Mouse (Mus musculus) 416B (cell line): ENCODE measurements at regions not wholly inside any gene's neighbourhood (a gene's known extent, or its start where the extent isn't known, plus 50 kb on each side); places are given as distances from the start of the nearest gene placed in this dataset.
A peak's percentile ranks its signal among the peaks of the same experiment; 100 is the strongest.

Source experiments
- DNase-seq: peaks from one replicate; pipeline ENCODE4 v3.0.0; 2011; ENCODE audit warnings: low read depth

- no peak for DNase-seq
These were observed 254.2 kb upstream of the Eif4g2 start for GRCm38 (mm10) chr7:111337053-111337452.

DNA sequence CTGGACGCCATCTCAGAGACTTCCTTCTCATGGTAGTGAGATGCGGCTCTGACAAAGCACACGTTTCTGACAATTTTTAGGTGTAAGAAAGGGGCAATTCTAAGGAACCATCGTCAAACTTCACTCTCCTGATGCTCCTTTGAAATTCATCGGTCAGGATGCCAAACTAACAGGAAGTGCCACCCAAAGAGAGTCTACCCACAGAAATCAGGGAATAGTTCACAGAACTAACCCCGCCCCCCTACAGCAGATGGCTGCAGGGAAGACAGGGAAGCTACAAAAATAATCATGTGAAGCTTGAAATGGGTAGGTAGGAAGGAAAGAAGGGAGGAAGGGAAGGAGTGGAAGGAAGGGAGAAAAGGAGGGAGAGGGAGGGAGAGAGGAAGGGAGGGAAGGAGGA, 240.1 kb upstream of the Eif4g2 start:
- no peak for DNase-seq

DNA sequence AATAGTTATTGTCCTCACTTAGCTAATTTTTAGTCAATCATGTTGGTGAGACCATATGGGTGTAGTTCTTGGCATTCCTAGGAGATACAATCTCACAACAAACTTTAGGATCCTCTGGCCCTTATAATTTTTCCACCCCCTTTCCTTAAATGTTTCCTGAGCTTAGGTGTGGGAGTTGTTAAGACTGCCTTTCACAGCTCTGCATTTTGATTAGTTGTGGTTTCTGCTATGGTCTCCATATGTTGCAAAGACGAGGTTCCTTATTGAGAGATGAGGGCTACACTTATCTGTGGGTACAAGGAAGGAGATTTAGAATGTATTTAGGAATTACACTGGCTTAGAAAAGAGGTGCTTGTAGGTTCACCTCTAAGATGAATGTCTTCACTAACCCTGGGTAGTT, 237.1 kb upstream of the Eif4g2 start:
- no peak for DNase-seq

GRCm38 (mm10) chr7:111316479-111316990, 233.7 kb upstream of the Eif4g2 start:
- no peak for DNase-seq

- DNase-seq: no peak
These were observed 231.1 kb upstream of the Eif4g2 start for GRCm38 (mm10) chr7:111313921-111314320.

- peak; percentile 15 for DNase-seq
These were observed 222.4 kb upstream of the Eif4g2 start for GRCm38 (mm10) chr7:111305196-111305595.

DNA sequence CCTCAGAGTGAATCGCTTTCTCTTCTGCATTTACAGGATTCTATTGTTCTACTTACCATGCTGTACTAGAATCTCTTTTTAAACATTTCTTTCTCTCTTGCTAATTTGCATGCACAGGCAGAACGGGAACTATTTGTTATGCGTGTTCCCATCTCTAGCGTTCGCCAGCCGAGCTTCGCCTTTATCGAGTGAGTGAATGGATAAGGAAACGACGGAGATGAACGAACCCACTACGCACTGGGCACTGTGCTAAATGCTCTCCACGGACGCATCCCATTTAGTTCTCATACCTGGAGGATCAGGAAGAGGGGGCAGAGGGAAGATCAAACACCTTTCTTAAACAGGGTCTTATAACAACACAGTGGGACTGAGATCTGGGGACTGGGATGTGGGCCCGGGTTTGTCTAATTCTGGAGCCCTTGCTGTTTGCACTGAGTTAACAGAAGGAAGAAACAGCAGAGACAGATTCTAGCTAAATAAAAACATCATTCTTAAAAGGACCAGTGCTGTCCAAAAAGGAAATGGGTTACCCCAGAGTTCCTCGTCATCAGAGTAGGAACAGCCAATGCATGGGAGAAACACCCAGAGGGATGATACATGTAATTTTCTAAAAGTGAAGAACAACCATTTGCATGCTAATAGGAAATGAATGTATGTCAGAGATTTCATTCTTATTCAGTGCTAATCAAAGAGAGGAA, 219.1 kb upstream of the Eif4g2 start:
- DNase-seq: no peak

DNA sequence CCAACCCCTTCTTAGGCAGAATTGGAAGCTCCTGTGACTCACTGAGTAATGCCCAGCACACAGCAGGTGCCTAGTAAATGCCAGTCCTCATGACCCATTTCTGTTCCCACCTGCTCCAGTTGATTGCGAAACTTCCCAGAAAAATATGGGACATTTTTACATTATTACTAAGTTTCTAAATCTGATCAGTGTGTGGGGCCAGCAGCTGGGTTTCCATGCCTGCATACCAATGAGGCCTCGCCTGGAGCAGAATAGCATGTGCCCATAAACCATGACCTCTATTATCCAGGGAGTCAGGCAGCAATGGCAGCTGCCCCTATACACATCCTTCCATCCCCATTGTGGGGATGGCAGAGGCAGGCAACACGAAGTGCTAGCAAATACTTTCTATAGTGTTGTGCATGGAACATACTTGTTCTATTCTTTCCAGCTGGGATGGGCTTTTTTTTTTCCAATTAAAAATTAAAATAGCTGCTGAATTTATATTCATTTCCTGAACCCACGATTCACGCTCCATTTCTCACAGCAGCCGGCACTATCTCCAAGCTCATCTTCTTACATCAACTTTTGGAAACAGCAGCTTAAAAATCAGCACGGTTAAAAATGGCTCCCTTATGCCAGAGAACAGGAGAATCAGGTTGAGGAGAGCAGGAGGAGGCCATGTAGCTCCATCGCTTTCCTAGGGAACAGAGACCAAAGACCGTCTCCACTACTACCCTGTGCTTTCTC, 214.5 kb upstream of the Eif4g2 start:
- no peak for DNase-seq

GRCm38 (mm10) chr7:111283411-111283955, 200.7 kb upstream of the Eif4g2 start:
- DNase-seq: no peak

GRCm38 (mm10) chr7:111282314-111282713, 199.5 kb upstream of the Eif4g2 start:
- no peak for DNase-seq

GRCm38 (mm10) chr7:111277703-111278102, 194.9 kb upstream of the Eif4g2 start:
- peak; percentile 36 for DNase-seq

GRCm38 (mm10) chr7:111273839-111274238, 191.0 kb upstream of the Eif4g2 start:
- no peak for DNase-seq

- no peak for DNase-seq
These were observed 188.0 kb upstream of the Eif4g2 start for GRCm38 (mm10) chr7:111270874-111271273.

DNA sequence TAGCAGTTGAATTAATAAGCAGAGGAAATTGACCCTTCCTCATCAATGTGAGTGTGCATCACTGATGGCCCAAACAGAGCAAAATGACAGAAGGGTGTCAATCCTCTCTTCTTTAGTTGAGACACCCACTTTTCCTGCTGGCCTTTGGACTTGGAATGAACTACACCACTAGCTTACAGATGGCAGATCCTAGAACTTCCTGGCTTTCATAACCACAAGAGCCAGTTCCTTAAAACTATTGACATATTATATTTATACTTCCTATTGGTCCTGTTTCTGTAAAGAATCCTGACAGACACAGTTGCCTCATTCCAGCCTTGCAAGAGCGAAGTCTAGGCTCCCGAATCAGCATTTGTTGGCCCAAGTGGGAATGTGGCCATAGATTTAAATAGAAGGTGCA, 185.4 kb upstream of the Eif4g2 start:
- no peak for DNase-seq

GRCm38 (mm10) chr7:111263302-111263701, 180.5 kb upstream of the Eif4g2 start:
- no peak for DNase-seq

DNA sequence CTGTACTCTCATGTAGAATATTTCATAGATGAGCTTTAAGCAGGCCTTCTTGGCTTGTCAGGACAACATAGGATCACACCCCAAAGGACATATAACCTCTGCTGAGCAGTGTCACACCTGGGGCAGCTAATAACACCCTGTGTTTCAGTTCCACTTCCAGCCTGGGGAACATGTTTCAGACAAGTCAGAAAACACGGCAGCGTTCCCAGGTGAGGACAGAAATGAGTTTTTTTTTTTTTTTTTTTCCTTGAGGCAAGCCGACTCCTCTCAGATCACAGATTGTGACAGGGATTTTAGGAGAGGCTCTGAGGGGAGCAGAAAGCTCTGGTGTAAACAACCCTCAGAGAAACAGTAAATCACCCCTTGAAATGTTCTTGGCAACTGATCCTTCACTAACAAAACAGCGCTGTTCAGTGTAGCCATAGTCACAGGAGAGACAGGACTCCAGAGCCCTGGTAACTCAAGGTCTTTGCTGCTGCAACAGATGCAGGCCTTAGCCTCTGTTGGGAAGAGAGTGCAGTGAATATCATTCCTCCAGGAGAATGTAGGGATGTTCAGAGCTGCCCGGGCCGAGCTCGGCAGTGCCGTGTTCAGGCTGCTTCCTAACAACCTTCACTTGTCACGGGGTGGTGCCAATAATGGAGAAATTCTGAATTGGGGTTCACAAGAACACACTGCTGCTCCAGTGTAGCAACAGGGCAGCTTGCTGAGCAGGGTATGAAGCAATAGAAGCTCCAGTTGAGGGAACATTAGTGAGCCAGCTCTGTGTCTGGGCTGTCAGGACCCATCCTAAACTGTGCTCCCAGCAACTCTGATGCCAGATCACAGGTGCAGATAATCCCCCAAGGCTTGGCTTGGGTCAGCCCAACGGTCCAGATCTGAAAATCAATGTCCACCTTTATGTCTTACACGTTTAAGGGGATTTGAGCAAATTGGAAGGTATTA, 177.1 kb upstream of the Eif4g2 start:
- DNase-seq: no peak

- no peak for DNase-seq
These were observed 175.0 kb upstream of the Eif4g2 start for GRCm38 (mm10) chr7:111257842-111258241.

GRCm38 (mm10) chr7:111256199-111256598, 173.4 kb upstream of the Eif4g2 start:
- peak; percentile 9 for DNase-seq

- DNase-seq: peak; percentile 70
These were observed 166.8 kb upstream of the Eif4g2 start for GRCm38 (mm10) chr7:111249606-111250005.

DNA sequence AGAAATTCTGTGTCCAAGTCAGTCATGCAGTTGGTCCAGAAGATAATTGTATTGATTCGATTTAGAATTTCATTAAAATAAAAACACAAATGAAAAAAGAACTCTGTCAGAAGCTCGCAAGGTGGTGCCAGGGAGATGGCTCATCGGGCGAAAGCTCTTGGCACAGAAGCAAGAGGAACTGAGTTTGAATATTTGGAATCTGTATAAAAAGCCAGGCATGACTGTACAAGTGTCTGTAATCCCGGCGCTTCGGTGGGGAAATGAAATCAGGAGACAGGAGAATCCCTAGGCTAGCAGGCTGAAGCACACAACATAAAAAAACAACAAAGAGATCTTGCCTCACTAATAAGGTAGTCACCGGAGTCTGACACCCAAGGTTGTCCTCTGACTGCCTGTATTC, 162.7 kb upstream of the Eif4g2 start:
- DNase-seq: no peak

DNA sequence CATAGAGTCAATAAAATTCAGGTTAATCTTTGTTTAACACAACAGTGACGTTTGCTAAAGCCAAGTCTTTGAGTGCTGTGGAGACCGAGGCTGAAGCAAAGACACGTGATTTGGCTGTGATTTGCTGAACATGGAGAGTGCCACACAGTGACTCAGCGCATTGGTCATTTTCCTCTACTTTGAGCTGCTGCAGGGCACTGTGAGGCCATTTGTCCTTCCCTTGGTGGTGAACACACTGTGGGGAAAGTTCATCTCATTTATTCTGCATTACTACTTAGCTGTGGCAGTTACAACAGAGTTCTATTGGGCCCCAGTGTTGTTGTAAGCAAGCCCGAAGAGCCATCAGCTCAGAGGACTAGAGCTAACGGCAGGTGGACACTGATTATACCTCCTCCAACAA, 162.2 kb upstream of the Eif4g2 start:
- peak; percentile 41 for DNase-seq

GRCm38 (mm10) chr7:111243831-111244230, 161.0 kb upstream of the Eif4g2 start:
- DNase-seq: no peak
